Mouse (Mus musculus) spleen, embryonic (tissue): ENCODE measurements around the gene Krt79.

Experiments used
- CTCF ChIA-PET: fragments of 350-600 bp; sonication (Branson Sonifier 250); formaldehyde crosslinking; loops from one replicate; lab custom pipeline; 2022; lab: Charles Lee

Gene Krt79

DNA sequence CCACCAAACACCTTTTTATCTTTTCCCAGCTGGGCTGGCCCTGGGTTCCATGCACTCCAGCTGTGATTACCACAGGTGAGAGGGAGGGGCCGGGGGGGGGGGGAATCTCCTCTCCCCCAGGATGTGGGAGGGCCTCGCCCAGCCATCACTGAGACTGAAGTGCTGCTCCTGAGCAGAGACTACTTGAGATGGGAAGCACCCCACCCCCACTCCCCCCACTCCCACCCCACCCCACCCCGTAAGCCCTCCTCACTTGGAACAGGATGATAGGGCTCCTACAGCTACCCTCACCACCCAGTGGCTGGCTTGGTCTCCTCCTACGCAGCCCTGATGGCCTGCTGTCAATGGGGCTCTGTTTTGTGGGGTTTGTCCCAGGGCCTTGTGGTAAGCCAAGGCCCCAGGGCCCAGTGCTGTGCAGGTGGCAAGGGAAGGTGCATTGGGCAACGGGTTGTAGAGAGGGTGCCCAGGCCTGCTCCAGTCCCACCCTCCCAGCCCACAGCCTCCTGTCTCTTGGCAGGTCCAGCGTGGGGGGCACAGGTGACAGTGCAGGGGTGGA is at the start of gene Krt79:
Krt79 (minus strand) TSS at position 51 of the 556 bp plus-strand sequence.
- CTCF ChIA-PET: no interaction called here

DNA sequence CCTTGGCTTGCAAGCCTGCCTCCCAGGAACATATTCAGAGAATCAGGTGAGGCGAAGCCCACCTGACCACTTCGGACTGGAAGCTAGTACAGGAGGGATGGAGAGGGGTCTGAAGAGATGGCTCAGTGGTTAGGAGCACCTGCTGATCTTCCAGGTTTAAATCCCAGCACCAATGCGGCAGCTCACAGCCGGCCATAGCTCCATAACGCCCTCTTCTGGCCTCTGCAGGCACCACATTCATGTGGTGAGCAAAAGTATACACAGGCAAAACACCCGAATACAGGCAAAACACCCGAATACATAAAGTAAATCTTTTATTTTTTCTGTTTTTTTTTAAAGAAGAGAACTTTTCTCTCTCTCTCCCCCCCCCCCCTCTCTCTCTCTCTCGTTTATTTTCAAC is 48.6 kb upstream of the Krt79 start:
- CTCF ChIA-PET: interaction anchor here (0.9 to 1.5 kb wide), 3 partner anchors 74 to 82 kb away, joined by 3 to 25 read pairs (median 3); no protein-coding TSS in a partner anchor

GRCm38 (mm10) chr15:101988119-101988518 is 48.0 kb upstream of the Krt79 start:
- CTCF ChIA-PET: interaction anchor here (1.1 to 1.5 kb wide), 2 partner anchors 75 to 77 kb away, joined by 3 to 25 read pairs; no protein-coding TSS in a partner anchor

DNA sequence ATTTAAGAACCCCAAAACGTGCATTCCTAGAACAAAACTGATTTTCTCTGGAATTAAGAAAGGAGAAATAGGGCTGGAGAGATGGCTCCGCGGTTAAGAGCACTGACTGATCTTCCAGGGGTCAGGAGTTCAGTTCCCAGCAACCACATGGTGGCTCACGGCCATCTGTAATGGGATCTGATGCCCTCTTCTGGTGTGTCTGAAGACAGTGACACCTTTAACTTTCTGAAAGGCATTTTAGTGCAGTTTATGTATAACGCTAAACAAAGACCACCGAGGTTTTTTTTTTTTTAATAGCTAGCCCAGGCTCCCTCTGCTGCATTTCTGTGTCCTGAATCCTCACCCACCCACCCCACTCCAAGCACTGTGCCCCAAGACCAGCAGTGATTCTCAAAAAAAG is 44.6 kb upstream of the Krt79 start:
- CTCF ChIA-PET: interaction anchor here (0.7 to 1.4 kb wide), 3 partner anchors 10 to 81 kb away, joined by 3 to 8 read pairs (median 3); no protein-coding TSS in a partner anchor

DNA sequence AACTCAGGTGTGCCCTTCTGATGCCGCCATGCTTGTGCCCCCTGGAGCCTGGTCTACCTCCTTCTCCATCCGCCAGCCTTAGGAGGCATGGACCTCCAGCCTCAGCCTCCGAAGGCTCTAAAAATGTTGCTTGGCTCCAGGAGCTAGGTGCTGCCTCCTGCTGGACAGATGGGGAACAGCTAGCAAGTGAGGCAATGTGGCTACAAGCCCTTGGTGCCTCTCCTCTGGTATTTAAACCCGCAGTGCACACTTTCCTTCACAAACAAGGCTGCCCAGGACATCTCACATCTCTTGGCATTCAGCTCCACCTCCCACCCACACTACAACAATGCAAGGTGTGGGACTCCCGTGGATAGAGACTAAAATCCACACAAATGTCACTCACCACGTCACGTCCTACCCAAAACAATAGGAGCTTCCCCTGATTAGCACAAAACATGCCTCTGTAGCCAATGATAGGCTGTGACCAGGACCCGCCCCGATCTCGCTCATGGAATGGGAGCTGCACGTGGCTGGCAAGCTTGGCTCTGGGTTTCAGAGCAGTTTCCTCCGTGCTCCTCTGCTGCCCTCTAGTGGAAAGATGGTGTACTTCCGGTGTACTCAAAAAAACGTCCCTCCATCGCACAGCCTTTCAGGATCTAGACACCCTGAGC is 44.0 kb upstream of the Krt79 start:
- CTCF ChIA-PET: interaction anchor here (0.5 to 1.4 kb wide), 4 partner anchors 10 to 239 kb away, joined by 3 to 8 read pairs (median 4); no protein-coding TSS in a partner anchor

- CTCF ChIA-PET: interaction anchor here (1.4 kb wide), 2 partner anchors 10 to 82 kb away, joined by 3 to 8 read pairs; no protein-coding TSS in a partner anchor
Observed at GRCm38 (mm10) chr15:101983315-101983948, 43.3 kb upstream of the Krt79 start.

- CTCF ChIA-PET: no interaction called here
Observed at GRCm38 (mm10) chr15:101980849-101981248, 40.7 kb upstream of the Krt79 start.

DNA sequence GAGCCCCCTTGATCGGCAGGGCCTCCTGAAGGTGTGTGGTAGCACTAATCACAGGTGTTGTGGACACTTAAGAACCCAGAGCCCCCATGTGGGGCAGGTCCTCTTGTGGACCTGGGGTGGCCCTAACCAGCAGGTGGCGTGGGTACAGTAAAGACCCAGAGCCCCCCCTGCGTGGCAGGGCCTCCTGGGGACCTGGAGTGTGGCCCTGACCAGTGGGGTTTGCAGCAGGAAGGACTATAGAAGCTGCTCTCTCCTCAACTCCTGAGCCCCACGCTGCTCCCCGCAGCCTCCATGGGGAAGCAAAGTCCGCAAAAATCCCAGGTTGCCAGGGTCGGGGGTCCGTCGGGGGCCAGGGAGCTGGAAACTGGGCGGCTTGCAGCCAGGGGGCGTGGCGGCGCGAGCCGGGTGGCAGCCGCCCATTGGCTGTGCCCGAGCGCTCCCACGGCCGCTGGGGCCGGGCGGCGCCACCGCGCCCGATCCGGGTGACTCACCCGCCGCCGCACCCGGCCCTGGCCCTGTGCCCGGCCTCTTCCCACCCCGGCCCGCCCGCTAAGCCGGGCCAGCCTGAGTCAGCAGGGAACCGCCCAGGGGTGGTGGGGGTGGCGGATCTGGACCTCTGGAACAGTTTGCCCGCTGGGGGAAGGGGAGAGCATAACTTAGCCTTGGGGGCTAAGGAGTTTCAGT is 37.1 kb upstream of the Krt79 start:
- CTCF ChIA-PET: no interaction called here

DNA sequence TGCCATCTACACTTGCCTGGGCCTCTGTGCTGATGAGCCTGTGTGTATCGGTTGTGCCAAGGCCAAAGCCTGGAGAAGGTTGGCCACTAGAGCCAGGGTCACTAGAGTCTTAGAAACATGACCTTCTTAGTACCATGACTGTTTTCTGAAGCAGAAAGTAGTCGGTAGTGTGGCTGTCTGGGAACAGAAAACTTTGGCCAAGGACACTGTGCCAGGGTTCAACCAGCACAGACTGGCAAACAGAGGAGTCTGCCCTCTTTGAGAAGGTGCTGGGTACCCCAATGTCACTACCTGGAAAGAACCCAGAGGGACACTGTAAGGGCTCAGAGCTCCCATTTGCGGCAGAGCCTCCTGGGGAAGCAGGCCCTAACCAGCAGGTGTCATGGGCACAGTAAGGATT is 36.5 kb upstream of the Krt79 start:
- CTCF ChIA-PET: no interaction called here

- CTCF ChIA-PET: no interaction called here
Observed at GRCm38 (mm10) chr15:101976023-101976422, 35.9 kb upstream of the Krt79 start.

- CTCF ChIA-PET: interaction anchor here (1.2 kb wide), 1 partner anchor 10 kb away, joined by 3 read pairs; no protein-coding TSS in a partner anchor
Observed at GRCm38 (mm10) chr15:101974083-101974845, 34.1 kb upstream of the Krt79 start.

DNA sequence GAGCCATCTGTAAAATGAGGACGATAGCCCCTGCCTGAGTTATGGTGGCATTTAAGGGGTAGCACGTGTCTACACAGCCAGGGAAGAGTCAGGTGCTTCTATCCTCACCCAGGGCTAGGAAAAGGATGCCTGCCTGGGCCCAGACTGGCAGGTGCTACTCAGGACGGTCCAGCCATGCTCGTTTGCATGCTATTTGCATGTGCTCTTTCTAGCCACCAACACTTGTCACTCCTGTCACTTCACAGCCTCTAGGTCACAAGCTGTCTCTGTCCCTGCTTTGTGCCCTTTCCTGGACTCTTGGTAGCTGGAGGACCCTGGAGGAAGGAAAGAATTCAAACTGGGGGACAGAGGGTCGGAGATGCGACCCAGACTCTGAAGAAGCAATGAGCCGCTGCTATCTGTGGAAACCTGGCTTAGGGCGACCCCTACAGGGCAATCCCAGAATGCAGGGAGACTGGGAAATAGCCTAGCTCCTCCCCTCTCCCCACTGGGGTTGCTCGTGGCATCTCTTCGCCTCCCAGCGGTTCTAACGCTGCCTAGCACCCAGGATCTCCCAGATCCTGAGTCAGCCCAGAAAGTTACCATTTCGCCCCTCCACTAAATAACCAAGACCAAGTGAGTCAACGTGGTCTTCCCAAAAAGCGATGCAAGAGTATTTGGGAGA is 33.4 kb upstream of the Krt79 start:
- CTCF ChIA-PET: interaction anchor here (1.2 kb wide), 1 partner anchor 11 kb away, joined by 3 read pairs; no protein-coding TSS in a partner anchor

GRCm38 (mm10) chr15:101970536-101970935 is 30.4 kb upstream of the Krt79 start:
- CTCF ChIA-PET: no interaction called here

DNA sequence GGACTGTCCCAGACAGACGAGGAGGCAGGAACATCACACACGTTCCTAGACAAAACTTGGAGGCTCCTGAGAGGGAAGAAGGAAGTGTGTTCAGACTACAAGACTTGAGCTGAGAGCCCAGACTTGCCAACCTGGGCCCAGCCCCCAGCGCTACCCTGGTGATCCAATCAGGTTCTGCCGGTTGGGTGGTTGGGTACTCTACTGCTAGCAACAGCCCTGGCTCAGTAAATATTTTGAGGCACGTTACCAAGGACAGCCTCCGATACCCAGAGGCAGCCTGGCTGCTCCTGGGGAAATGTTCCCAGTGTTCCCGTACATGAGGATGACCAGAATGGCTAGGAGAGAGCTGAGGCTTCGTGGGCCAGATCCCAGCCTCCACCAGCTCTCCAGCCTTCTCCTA is 26.7 kb upstream of the Krt79 start:
- CTCF ChIA-PET: no interaction called here

- CTCF ChIA-PET: interaction anchor here (0.6 kb wide), 1 partner anchor 1007 kb away, joined by 5 read pairs; no protein-coding TSS in a partner anchor
Observed at GRCm38 (mm10) chr15:101958891-101959290, 18.8 kb upstream of the Krt79 start.

DNA sequence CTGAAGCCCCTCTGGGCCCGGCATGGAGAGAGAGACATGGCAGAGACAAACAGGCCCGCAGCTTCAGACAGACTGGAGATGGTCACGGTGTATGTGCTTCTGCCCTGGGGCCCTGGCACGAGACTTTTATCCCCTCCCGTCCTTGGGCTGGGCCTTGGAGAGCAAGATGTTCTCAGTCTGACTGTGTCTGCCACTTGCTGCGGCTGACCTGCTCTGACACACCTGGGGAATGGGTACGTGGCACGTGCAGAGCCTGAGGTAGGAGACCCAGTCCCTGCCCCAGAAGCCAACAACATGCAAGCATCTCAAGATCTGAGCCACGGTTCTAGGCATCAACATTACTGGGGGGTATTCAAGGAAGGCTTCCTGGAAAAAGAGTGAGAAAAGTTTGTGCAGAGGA is 14.1 kb upstream of the Krt79 start, which contains the start of gene Krt78:
Krt78 (minus strand) TSS at position 101 of the 400 bp plus-strand sequence.
- CTCF ChIA-PET: no interaction called here

GRCm38 (mm10) chr15:101952733-101953474 is 12.8 kb upstream of the Krt79 start:
- CTCF ChIA-PET: no interaction called here

DNA sequence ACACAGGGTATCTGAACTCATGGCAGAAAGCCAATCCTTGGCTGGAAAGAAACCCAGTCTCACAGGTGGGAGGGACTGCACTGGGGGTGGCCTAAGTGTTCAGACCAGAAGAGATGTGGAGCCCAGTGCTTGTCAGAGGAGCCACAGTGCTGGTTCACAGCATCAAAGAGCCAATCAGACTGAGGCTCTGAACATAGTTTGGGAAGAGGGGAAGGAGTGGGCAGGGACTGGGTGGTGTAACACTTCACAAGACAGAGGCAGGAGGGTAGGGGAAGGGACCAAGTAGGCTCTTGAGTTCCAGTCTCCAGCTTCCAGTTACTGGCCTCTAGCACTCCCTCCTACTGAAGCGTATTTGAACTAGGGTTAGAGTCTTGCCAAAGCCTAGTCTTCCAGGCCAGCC is 5.3 kb upstream of the Krt79 start:
- CTCF ChIA-PET: no interaction called here

- CTCF ChIA-PET: no interaction called here
Observed at GRCm38 (mm10) chr15:101941948-101942347, 1.8 kb upstream of the Krt79 start.
